Mouse (Mus musculus) left cerebral cortex, postnatal 36 days (tissue): ENCODE measurements around the gene Tmem259. TPM values are rescaled to one million over a fixed set of nuclear protein-coding genes. Genes with fewer than 3 reads are reported as not detected.

Source experiments
- DNase-seq, 2 experiments: peaks; one replicate each; pipeline ENCODE4 v3.0.0; 2021 to 2022; ENCODE audit warnings: low spot score in 2 of 2, mixed read lengths in 1 of 2
- intact Hi-C: fragments of 180-260 bp; cut with DNase I; formaldehyde crosslinking; loops from one replicate; pipeline ENCODE4 v1.15.1; 2025
- total RNA-seq, 2 experiments: library from RNA; stranded (reverse); gene quantifications; 2 replicates each; pipeline ENCODE4 v1.2.3; 2021

Tmem259 gene
- total RNA-seq, 2 experiments from 2014 or later: 122 TPM

- no peak for DNase-seq
These were observed 33.2 kb upstream of the Tmem259 start for GRCm38 (mm10) chr10:80017361-80017760.

GRCm38 (mm10) chr10:80016931-80017330, 32.8 kb upstream of the Tmem259 start:
- DNase-seq: no peak
- intact Hi-C loops: no loop called here

More at GRCm38 (mm10) chr10:80017361-80017760, 33.2 kb upstream of the Tmem259 start:
- intact Hi-C loops: no loop called here

- no peak for DNase-seq
- intact Hi-C loops: no loop called here
These were observed 32.4 kb upstream of the Tmem259 start, which contains the start of gene Arhgap45 for GRCm38 (mm10) chr10:80016511-80016910. Gene Arhgap45 (plus strand): TSS chr10:80016653.

- no peak for DNase-seq
- intact Hi-C loops: no loop called here
These were observed 31.5 kb upstream of the Tmem259 start for GRCm38 (mm10) chr10:80015583-80015982.

GRCm38 (mm10) chr10:80014484-80015290, 30.6 kb upstream of the Tmem259 start:
- intact Hi-C loops: no loop called here
- DNase-seq: no peak

- no peak for DNase-seq
- intact Hi-C loops: no loop called here
These were observed 29.5 kb upstream of the Tmem259 start for GRCm38 (mm10) chr10:80013609-80014008.

- DNase-seq: no peak
- intact Hi-C loops: no loop called here
These were observed 27.6 kb upstream of the Tmem259 start for GRCm38 (mm10) chr10:80011740-80012139.

GRCm38 (mm10) chr10:80004233-80004705, 20.1 kb upstream of the Tmem259 start:
- no peak for DNase-seq
- intact Hi-C loops: no loop called here

- intact Hi-C loops: no loop called here
- DNase-seq: no peak
These were observed 19.5 kb upstream of the Tmem259 start for GRCm38 (mm10) chr10:80003374-80004232.

GRCm38 (mm10) chr10:80002829-80003228, 18.7 kb upstream of the Tmem259 start:
- intact Hi-C loops: no loop called here
- DNase-seq: no peak

- intact Hi-C loops: no loop called here
- no peak for DNase-seq
These were observed 17.8 kb upstream of the Tmem259 start for GRCm38 (mm10) chr10:80001945-80002344.

- no peak for DNase-seq
- intact Hi-C loops: loop anchor here (2.0 kb wide), 1 partner anchor 41 kb away; the partner anchor contains the start of gene Polr2e
These were observed 13.7 kb upstream of the Tmem259 start for GRCm38 (mm10) chr10:79997819-79998218.

GRCm38 (mm10) chr10:79997034-79997760, 13.1 kb upstream of the Tmem259 start:
- peak; percentile 64 to 70 for DNase-seq
- intact Hi-C loops: loop anchor here (2.0 kb wide), 1 partner anchor 42 kb away; the partner anchor contains the start of gene Polr2e

- DNase-seq: peak; percentile 92 to 93
- intact Hi-C loops: loop anchor here (2.0 kb wide), 1 partner anchor 42 kb away; the partner anchor contains the start of gene Polr2e
These were observed 12.3 kb upstream of the Tmem259 start, which contains the start of gene Abca7 for GRCm38 (mm10) chr10:79996272-79997033. Gene Abca7 (plus strand): TSS chr10:79996494.

GRCm38 (mm10) chr10:79995636-79996035, 11.5 kb upstream of the Tmem259 start:
- DNase-seq: no peak
- intact Hi-C loops: loop anchor here (2.0 kb wide), 1 partner anchor 43 kb away; the partner anchor contains the start of gene Polr2e

- intact Hi-C loops: no loop called here
- DNase-seq: no peak
These were observed 10.4 kb upstream of the Tmem259 start for GRCm38 (mm10) chr10:79994397-79995115.

- intact Hi-C loops: no loop called here
These were observed 7.4 kb upstream of the Tmem259 start for GRCm38 (mm10) chr10:79991548-79991947.

GRCm38 (mm10) chr10:79991099-79991498, 7.0 kb upstream of the Tmem259 start:
- DNase-seq: no peak
- intact Hi-C loops: no loop called here

More at GRCm38 (mm10) chr10:79991548-79991947, 7.4 kb upstream of the Tmem259 start:
- DNase-seq: no peak
